Mouse (Mus musculus): Measurements from ENCODE around the gene Ndufs4.
"Not testable (repeated sequence)": the region's sequence is repeated elsewhere in the genome, so short reads cannot be mapped to it uniquely, and the experiment has no call there.

The Ndufs4 gene

DNA sequence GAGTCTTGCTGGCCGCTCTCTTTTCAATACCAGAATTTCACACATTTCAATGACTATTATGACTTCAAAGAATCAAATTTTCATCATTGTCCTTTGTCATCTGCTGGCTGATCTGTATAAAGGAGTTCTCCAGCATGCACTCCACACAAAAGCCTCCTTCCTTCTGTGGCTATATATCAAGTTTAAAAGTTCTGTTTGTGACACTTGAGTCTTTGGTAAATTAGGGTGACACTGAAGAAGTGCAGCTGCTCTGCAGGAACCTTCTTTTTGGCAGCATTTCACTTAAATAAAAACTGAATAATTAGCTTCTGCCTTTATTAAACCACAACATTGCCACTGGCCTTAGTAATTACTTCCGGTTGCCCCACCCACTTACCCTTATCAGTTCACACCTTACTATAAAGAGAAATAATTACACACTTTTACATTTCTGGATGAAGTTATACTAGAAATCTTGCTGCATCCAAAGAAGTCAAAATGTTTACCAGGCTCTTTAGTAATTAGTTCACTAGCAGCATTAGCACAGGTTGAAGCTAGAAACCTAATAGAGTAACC, 68.1 kb downstream of the Ndufs4 start:
- DNase-seq = no peak

DNA sequence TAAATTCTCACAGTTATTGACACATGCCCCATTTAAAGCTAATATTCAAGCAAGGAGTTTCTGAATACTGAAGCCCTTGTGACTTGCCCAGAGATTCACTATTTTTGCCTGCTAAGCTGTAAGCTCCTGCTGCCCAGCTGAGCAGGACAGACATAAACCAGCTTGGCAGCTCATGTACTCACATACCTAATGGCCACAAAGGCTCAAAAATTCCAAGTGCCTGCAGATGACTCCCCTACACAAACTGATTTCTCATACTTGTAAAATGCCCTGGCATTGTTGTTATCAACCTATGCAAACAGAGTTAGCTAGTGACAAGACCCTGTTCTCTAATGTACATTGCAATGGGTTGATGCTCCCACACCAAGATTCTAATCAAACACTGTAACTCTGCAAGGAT, 68.9 kb downstream of the Ndufs4 start:
- no peak for DNase-seq

DNA sequence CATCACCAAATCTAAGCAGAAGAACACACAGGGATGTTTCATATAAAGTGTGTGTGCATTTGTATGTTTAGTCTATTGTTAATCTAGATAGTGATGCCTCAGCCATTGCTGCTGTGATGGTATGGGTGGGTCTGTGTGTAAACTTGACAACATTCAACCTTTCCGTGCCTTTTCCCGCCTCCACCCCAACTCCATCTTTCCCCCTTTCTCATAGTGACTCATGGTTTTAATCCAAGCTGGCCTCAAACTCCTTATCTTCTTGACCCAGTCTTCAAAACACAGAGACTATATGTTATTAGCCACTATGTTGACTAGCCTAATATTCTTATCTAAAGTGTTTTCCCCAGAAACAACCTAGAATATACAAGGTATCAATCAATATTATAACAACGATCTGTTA, 72.7 kb downstream of the Ndufs4 start:
- DNase-seq = no peak

DNA sequence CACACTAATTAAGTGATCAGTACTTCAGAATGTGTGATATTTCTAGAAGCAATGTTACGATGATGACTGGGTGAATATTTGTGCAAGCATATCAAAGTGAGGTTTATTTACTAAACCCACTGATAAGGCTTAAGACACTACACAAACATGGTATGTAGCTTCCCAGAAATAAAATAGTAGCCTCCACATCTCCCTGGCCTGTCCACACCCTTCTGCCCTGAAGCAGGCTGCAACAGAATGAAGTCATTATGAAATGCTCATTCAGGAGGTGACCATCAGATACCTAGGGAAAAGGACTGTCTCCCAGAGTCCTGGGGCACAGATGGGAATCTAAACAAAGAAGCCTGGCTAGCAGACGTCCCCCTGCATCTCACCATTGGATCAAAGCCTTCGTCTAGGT, 73.1 kb downstream of the Ndufs4 start:
- no peak for DNase-seq

DNA sequence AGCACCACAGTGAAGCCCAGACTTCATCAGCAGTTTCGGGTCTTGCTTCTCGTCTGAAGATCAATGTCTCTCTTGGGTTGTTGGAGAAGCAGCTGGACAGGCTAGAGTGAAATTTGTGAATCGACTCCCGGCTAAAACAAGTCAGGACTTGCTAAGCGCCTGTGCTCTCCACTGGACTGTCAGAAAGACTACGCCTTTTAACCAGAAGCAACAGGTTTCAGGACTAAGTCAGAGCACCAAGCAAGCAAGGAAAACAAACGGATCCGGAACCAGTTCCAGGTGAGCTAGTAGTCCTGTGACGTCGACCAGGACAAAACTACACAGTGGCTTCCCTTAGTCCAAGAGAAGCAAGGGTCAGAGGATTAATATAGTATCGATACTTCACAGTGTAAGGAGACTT, 77.5 kb downstream of the Ndufs4 start:
- no peak for DNase-seq

DNA sequence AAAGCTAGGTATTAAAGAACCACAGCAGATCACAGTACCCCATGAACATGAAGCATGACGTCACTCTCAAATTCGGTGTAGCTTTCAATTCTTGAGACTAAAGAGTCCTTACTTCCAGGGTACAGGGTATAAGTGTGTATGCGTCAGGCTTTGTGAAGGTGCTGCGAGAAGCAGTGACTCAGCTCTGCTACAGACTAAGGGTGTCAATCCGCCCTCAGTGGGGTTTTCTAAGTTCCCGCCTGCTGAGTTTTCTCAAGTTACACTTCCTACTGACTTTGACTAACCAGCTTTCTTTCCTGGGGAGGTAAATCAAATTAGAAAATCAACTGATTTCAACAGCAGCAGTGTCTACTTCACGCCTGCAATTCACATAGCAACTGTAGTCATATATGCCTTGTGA, 83.4 kb downstream of the Ndufs4 start:
- no peak for DNase-seq

DNA sequence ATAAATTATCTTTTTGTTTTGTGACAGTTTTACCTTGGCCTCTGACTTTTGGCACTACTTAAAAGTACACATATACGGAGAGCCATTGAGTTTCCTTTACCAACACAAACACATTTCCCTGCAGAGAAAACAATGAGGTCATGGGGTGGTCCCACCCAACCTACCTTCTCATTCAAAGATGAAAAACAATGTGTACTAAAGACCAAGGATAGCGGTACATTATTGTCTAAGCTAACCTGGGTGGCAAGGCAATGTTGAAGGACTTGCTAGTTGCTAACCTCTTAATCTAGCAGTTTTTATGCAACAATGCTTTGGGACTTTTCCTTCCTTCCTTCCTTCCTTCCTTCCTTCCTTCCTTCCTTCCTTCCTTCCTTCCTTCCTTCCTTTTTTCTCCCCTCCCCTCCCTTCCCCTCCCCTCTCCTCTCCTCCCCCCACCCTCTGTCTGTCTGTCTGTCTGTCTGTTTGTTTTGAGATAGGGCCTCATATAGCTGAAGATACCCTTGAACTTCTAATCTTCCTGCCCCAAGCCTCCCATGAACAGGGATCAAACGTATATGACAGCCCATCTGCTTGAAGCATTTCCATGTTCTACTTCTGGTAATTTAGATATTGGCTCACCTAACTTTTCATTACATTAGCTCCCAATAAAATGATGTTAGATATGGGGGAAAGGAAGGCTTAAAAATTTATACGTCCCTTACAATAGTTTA, 84.4 kb downstream of the Ndufs4 start:
- no peak for DNase-seq

DNA sequence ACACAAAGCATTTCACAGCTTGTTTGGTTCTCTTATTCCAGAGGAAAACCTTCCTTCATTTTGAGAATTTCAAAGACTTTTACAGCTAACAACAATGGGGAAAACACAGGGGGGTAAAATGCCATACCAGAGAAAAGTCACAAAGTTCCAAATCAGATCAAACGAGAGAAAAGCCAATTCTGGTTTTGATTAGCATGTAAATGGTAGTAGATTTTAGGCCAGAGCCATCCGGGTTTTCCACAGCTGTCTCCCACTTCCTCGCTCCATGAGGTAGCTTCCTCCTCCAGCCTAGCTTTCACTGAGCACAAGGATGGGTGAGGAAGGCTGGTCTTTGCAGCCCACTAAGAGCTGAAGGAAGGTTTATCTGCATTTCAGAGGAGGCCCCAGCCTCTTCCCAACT, 90.3 kb downstream of the Ndufs4 start:
- DNase-seq = no peak

DNA sequence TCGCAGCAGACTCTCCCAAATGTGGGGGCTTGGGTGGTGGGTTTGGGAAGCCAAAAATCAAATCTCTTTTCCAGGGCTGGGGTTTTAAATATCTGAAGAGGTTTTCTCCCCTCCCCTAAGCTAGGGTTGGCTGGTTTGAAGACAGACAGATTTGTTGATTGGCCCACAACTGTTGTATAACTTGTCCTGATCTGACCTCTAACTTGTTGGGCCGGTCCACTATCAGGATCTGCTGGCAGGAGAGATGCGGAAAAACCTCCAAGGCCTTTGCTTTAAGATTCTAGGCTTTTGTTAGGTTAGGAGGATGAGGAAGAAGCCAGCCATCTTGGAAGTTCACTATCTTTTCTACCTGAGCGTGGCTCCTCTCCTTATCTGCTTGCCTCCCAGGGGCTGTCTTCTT, 91.5 kb downstream of the Ndufs4 start:
- DNase-seq = no peak

DNA sequence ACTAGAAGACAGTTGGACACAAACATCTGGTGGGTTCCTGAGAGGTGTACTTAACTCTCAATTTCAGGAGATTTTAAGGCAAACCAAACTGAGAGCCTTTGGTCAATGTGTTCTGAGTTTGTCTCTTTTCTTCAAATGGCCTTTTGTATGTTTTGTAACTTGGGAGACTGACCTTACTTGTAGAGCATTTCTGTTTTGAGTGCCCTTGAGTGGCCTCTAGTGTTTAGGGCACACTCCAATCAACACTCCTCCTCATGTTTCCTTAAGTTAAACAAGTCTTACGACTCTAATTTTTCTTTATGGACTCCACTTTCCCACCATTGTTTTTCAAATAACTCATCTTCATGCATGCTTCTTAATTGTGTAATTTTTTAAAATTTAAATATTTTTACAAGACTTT, 98.6 kb downstream of the Ndufs4 start:
- DNase-seq = no peak

DNA sequence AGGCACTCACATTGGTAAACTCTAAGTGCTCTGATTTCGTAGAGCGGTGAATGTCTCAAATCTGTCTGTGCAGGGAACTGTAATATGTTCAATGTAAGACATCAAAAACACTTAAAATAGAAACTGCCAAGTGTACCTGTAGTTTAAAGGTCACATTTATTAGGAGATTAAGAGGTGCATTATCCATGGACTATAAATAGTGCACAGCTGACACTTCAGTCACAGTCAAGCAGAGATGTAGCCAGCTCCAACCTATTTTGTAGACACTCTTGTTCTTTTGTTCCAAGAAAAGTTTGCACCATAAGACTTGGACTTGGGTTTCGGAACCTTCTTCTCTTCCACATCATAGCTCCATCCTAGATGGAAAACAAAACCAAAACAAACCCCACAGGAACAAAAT, 99.5 kb downstream of the Ndufs4 start:
- DNase-seq = no peak

DNA sequence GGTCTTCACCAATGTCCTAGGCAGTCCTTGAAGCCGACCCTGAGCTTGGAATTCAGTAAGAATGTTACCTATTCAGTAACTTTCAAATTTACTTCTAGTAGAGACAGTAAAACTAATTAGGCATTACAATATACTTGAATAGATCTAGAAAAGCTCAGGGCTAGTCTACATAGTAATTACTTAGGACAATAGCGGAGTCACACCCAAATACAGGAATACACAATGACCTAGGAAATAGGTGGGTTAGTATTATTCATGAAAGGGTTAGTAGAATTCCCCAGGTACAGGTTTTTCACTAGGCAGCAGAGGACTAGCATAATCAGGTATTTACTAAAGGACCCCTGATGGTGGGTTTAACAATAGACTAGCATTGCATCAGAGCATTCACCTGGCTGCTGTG, 109.4 kb downstream of the Ndufs4 start:
- DNase-seq = not testable (repeated sequence)

DNA sequence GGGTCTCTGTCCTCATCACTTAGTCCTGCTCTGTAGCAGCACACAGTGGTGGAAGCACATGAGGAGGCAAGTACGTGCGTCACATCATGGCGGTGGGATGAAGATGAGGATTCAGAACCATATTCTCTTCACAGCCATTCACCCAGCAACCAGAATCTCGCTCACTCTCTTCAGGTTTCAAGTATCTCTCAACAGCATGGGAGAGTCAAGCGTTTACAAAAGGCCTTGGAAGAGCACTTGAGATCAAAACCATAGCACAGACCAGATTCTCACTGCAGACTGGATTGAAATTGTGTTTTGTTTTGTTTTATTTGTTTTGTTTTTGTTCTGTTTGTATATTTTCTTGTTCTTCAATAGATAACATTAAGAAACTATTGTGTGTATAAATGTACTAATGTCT, 110.8 kb downstream of the Ndufs4 start:
- no peak for DNase-seq

DNA sequence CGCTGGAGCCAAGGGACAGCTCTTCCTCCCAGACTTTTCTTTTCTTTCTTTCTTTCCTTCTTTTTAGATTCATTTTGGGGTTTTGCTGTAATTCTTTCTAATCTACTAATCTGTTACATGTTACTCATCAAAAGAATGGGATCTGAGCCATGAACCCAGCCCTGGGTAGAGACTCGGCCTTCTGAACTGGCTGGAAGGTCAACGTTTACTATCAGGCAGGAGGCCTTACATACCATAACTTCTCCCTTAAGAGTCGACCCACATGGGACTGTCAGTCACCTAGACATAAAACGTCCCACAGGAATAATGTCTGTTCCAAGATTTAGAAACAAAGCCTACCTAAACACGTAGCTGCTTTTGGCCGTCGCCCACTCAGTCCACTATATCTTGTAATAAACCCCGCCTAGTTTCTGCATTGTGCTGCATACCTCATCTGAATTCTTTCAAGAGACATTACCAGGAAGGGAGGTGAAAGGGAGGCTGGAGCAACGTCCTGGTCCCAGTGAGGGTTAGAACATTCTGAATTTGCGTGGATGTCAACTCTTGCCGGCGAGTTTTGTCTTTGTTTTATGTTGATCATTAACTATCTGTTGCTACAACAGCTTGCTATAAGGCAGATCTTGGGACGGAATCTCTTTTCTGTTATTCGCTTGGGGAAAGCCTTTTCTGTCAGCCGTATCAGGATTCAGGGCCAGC, 116.5 kb downstream of the Ndufs4 start:
- DNase-seq = no peak

DNA sequence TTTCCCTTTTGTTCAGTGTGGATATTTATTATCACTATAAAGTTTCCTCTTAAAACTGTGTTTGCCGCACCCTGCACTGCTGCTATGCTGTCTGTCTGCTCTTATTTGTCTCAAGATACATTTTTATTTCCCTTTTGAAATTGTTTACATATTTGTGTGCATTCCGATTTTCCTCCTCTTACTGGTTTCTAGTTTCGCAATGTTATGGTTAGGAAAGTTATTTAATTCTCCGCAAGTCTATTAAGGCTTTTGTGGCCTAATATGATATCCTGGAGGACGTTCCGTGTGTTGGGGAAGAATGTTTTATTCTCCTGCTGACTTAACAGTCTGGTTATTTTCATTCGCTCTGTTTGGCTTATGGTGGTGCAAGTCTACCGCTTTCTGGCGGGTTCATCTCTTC, 120.3 kb downstream of the Ndufs4 start:
- DNase-seq = no peak

DNA sequence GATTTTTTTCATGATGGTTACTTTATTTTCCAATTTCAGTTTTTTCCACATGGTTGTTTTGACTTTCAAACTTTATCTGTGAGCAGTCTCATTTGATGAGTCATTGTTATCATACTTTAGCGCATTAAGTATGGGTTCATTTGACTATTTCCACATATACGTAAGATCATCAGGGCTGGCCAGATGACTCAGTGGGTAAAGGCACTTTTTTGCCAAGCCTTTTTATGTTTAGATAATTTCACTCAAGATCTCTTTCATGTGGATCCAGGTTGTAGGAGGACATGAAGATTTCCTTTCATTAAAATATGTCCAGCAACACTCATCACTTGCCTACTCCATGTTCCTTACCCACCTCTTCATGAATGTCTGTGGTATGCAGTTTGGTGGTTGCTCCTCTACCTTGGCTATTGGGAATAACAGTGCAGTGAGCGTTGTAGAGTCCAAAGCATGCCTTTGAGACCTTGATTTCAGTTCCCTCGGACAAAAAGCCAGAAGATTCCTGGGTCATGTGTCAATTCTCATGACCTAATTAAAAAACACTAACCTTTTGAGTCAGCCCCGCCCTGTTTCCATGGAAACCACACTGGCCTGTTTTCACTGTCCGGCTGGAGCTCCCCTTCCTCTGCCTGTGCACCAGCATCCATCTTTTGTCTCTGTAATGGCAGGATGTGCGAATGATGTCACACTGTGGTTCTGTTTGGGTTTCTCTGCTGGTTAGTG, 127.4 kb downstream of the Ndufs4 start:
- DNase-seq = no peak

DNA sequence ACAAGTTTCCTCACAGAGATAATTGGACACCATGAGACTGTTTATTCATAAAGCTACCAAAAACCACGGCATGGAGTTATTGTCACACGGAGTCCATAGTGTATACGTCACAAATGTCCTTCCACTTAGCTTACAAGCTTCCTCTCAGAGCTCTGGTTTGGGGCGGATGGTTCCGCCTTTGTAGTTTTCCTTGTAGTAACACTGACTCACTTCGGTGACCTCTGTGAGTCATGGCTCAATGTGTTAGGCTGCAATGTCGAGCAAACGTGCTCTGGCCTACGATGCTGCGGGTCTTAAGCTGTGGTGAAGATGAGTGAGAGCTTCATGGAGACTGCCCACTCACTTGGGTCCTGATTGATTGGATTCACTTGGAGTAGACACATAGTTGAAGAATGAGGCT, 133.4 kb downstream of the Ndufs4 start:
- no peak for DNase-seq

Measured in B cell, adult 2 months (primary cell).